21 mouse cellular contexts compared by ENCODE assay signal in genomic region chr9:61424245-61424644, GRCm38 (mm10). TPM values are rescaled to one million over a fixed set of nuclear protein-coding genes. Genes with fewer than 3 reads are reported as not detected.
DNase-seq lines count a peak whose midpoint lies in the region; ATAC-seq and TF ChIP-seq lines count a peak whose summit lies in the region.
"Had no signal": no experiment of that assay in that cellular context is flagged by ENCODE, and none has a peak within 500 bp of the region (broad histone marks: within the 10 kb centered on the region; RNA-seq: fewer than 3 reads in every experiment).

No protein-coding gene starts in this region.

- no peaks in the 10 kb centered on the region for H3K36me3 ChIP-seq in liver, adult 2 months (ENCODE audit: control insufficient read depth, insufficient read depth, low read length)
- H3K36me3 ChIP-seq in liver, embryonic 12.5 days: no peaks in the 10 kb centered on the region

- peak; percentile 27 for DNase-seq in liver, adult 2 months (ENCODE audit: extremely low read depth, low read depth, low spot score)
- peak; percentile 75 for DNase-seq in 416B (ENCODE audit: low read depth)
- no peak for DNase-seq in layer of hippocampus, adult 8-10 months (ENCODE audit: low spot score in 2 of 2)
- no peak for DNase-seq in urinary bladder, adult 18-20 months (ENCODE audit: low spot score in 2 of 2)
- DNase-seq: adrenal gland, postnatal 14 days; cerebellum, adult 11-12 months; cerebellum, adult 9-10 months; cerebellum, postnatal 36 days; gastrocnemius, adult 2 months; gastrocnemius, postnatal 36 days; heart, adult 18-20 months; heart, postnatal 10 days; heart, postnatal 4 days had no signal

- H3K9me3 ChIP-seq in liver, embryonic 12.5 days (replicated peaks): no peaks in the 10 kb centered on the region
- H3K9me3 ChIP-seq: embryonic facial prominence, embryonic 10.5 days; heart, embryonic 10.5 days had no signal

- WGBS in liver, adult 2 months: 42% methylated on average over 3 of the region's 3 CpGs
- 36% methylated on average over 3 of the region's 3 CpGs for WGBS in liver, embryonic 12.5 days (ENCODE audit: insufficient replicate concordance)

- no peaks in the 10 kb centered on the region for H3K27me3 ChIP-seq in liver, adult 2 months (ENCODE audit: control insufficient read depth, insufficient read depth, low read length)
- peaks cover 17% of the 10 kb centered on the region; the same call in 1 of the 2 replicates for H3K27me3 ChIP-seq in liver, embryonic 12.5 days (replicated peaks)

- no peak overlapping the region for H3K9ac ChIP-seq in liver, adult 2 months (ENCODE audit: low read depth, low read length)
- no peak overlapping the region for H3K9ac ChIP-seq in liver, embryonic 12.5 days
- H3K9ac ChIP-seq: hindbrain, embryonic 12.5 days had no signal

- H3K27ac ChIP-seq in liver, adult 2 months (replicated peaks; ENCODE audit: insufficient read depth, low read depth, low read length): no peak overlapping the region
- no peak overlapping the region for H3K27ac ChIP-seq in liver, embryonic 12.5 days
- H3K27ac ChIP-seq: embryonic facial prominence, embryonic 10.5 days; gastrocnemius, adult 2 months; heart, embryonic 10.5 days; hindbrain, embryonic 12.5 days had no signal

- no peak for TF ChIP-seq POLR2A in liver, adult 2 months (IDR thresholded peaks at IDR 0.05; ENCODE audit: extremely low read depth, insufficient read depth, low read length)

- H3K4me1 ChIP-seq in liver, adult 2 months (ENCODE audit: control insufficient read depth, insufficient read depth, low read length): peaks cover 6% of the 10 kb centered on the region; the same call in 1 of the 2 replicates
- no peaks in the 10 kb centered on the region for H3K4me1 ChIP-seq in liver, embryonic 12.5 days
- H3K4me1 ChIP-seq: embryonic facial prominence, embryonic 10.5 days; heart, embryonic 10.5 days; hindbrain, embryonic 12.5 days had no signal

- TF ChIP-seq CTCF in liver, adult 2 months (IDR thresholded peaks at IDR 0.05; ENCODE audit: low read depth, low read length): no peak

- H3K79me2 ChIP-seq in liver, adult 2 months (ENCODE audit: control insufficient read depth, insufficient read depth, low read length): no peaks in the 10 kb centered on the region

- no peak overlapping the region for H3K4me3 ChIP-seq in liver, adult 2 months (ENCODE audit: insufficient read depth, low read depth, low read length)
- no peak overlapping the region for H3K4me3 ChIP-seq in liver, embryonic 12.5 days
- H3K4me3 ChIP-seq: embryonic facial prominence, embryonic 10.5 days; gastrocnemius, adult 2 months; heart, embryonic 10.5 days; hindbrain, embryonic 12.5 days had no signal

- no peak for ATAC-seq in liver, embryonic 12.5 days
- peak; percentile 97 for ATAC-seq in granulocyte monocyte progenitor cell, adult 5-6 weeks (replicated peaks; ENCODE audit: poor library complexity, severe bottlenecking)
- ATAC-seq in neutrophil, adult 5-6 weeks (ENCODE audit: extremely low read depth, insufficient number of reproducible peaks, low FRiP score, poor library complexity, severe bottlenecking): peak; percentile 82
- ATAC-seq: forebrain, embryonic 14.5 days; hindbrain, embryonic 16.5 days had no signal

- H3K4me2 ChIP-seq in liver, embryonic 12.5 days: no peak overlapping the region
- H3K4me2 ChIP-seq: hindbrain, embryonic 12.5 days had no signal

RNA-seq across cellular contexts. Expression of gene Tle3, which starts 52.1 kb away (rescaled TPM):
- total RNA-seq in liver, adult 2 months (2014; rRNA removed): 2.4 and 2.9 TPM in 2 replicates
- polyA plus RNA-seq in liver, adult 2 months (2012; rRNA removed): 9.7 and 14.8 TPM in 2 replicates
- 7.7 and 8.2 TPM in 2 replicates for polyA plus RNA-seq in liver, embryonic 12.5 days (2016; fragmentation: Nextera tagmentation; extraction: Ambion mirVana)
- total RNA-seq in granulocyte monocyte progenitor cell, adult 5-6 weeks (2014; fragmentation: Nextera tagmentation): 83.8 and 91.4 TPM in 2 replicates
- total RNA-seq in granulocyte monocyte progenitor cell, adult 5-6 weeks (2017): 34.6 and 40.9 TPM in 2 replicates
- 232 and 253 TPM in 2 replicates for total RNA-seq in neutrophil, adult 5-6 weeks (2017)
- total RNA-seq in layer of hippocampus, adult 8-10 months (2022): 10 to 100 TPM; 47.8 to 62.3 (median 56.9) TPM

Comparison
In these comparisons a context has a peak if more than half of its experiments do, and no peak if none do; other contexts are left out.
1. DNase-seq: peak in liver, adult 2 months (single experiment) and 416B (single experiment); none in layer of hippocampus, adult 8-10 months (0 of 2) and urinary bladder, adult 18-20 months (0 of 2).